Mouse (Mus musculus): ENCODE data around the gene Gbp4. TPM values are rescaled to one million over a fixed set of nuclear protein-coding genes. Genes with fewer than 3 reads are reported as not detected.

Gene Gbp4
- polyA plus RNA-seq, 1 experiment from 2014 or later: 0.94 TPM

Other genes starting within 250 kb of the Gbp4 start
- gene Abcg3, start 156.9 kb downstream of the Gbp4 start, polyA plus RNA-seq (2015; fragmentation: Nextera tagmentation; extraction: Ambion mirVana): 0.43 and 0.46 TPM in 2 replicates
- 0.94 and 1.1 TPM in 2 replicates for gene Gbp9, start within 50 bp of the Gbp4 start, polyA plus RNA-seq (2015; fragmentation: Nextera tagmentation; extraction: Ambion mirVana)
- gene Gbp8, start within 50 bp of the Gbp4 start, polyA plus RNA-seq (2015; fragmentation: Nextera tagmentation; extraction: Ambion mirVana): 0.26 and 0.54 TPM in 2 replicates
- 0.18 and 0.58 TPM in 2 replicates for gene Gbp10, start 99.9 kb upstream of the Gbp4 start, polyA plus RNA-seq (2015; fragmentation: Nextera tagmentation; extraction: Ambion mirVana)
- 0.11 and 0.28 TPM in 2 replicates for gene Gm43302, start 154.1 kb upstream of the Gbp4 start, polyA plus RNA-seq (2015; fragmentation: Nextera tagmentation; extraction: Ambion mirVana)
- gene Gbp6, start 154.1 kb upstream of the Gbp4 start, polyA plus RNA-seq (2015; fragmentation: Nextera tagmentation; extraction: Ambion mirVana): 1.6 and 1.8 TPM in 2 replicates